Mouse (Mus musculus) limb, embryonic 12.5 days (tissue): ENCODE results near the gene Krtcap3. TPM values are rescaled to one million over a fixed set of nuclear protein-coding genes. Genes with fewer than 3 reads are reported as not detected.

Experiments used
- ATAC-seq: fragments of 200-750 bp; cut with Nextera tagmentation; 2 replicates; pipeline ENCODE4 v1.8.0; 2017; ENCODE audit warnings: low read depth, moderate TSS enrichment; ENCODE audit not compliant: insufficient number of reproducible peaks, insufficient read depth, low FRiP score, low TSS enrichment
- H3K27ac ChIP-seq: fragments of 300-500 bp; sonication (generic); 2 replicates; pipeline ENCODE4 v1.5.1; 2016; ENCODE audit warnings: mild to moderate bottlenecking, moderate library complexity
- H3K27me3 ChIP-seq: fragments of 300-500 bp; sonication (generic); 2 replicates; pipeline ENCODE4 v1.6.1; 2016; ENCODE audit warnings: mild to moderate bottlenecking, moderate library complexity
- H3K36me3 ChIP-seq: fragments of 300-500 bp; sonication (generic); 2 replicates; pipeline ENCODE4 v1.6.1; 2016; ENCODE audit warnings: mild to moderate bottlenecking, moderate library complexity
- H3K4me1 ChIP-seq: fragments of 300-500 bp; sonication (generic); replicated peaks from 2 replicates; pipeline ENCODE4 v1.6.1; 2016
- H3K4me2 ChIP-seq: fragments of 300-500 bp; sonication (generic); 2 replicates; pipeline ENCODE4 v1.6.1; 2016; ENCODE audit warnings: mild to moderate bottlenecking, moderate library complexity
- H3K4me3 ChIP-seq: fragments of 300-500 bp; sonication (generic); replicated peaks from 2 replicates; pipeline ENCODE4 v1.5.1; 2016; ENCODE audit warnings: mild to moderate bottlenecking
- H3K9ac ChIP-seq: fragments of 300-500 bp; sonication (generic); replicated peaks from 2 replicates; pipeline ENCODE4 v1.6.1; 2016; ENCODE audit warnings: mild to moderate bottlenecking, moderate library complexity
- H3K9me3 ChIP-seq: fragments of 300-500 bp; sonication (generic); 2 replicates; pipeline ENCODE4 v1.6.1; 2016; ENCODE audit warnings: mild to moderate bottlenecking, moderate library complexity
- WGBS: fragments of 180-500 bp; shearing (Covaris S2); methylation state at CpG from one replicate; pipeline ENCODE4 v1.1.7; 2016; 5-methylcytosine and 5-hydroxymethylcytosine counted together
- polyA plus RNA-seq: library from polyadenylated mRNA; unstranded; fragments of >200 nt; fragmentation: Nextera tagmentation; extraction: Ambion mirVana; gene quantifications from 2 replicates; pipeline ENCODE4 v1.2.1, GENCODE M21; 2016

Krtcap3 gene
- polyA plus RNA-seq, 1 experiment from 2014 or later, result 24.4 TPM

DNA sequence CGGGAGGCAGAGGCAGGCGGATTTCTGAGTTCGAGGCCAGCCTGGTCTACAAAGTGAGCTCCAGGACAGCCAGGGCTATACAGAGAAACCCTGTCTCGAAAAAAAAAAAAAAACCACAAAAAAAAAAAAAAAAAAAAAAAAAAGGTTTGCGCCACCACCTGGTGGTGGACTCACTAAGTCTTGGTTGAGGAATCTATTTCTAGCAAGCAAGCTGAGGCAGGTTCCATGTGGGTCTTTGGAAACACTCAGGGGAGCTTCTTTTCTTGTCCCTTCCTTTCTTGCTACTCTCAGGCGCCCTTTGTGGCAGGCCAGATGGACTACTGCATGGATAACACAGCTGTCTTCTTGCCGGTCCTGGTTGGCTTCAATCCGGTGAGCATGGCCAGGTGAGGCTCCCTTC lies 50.4 kb downstream of the Krtcap3 start:
- H3K27me3 ChIP-seq, result peaks cover 9% of the 10 kb centered on the region
- no peak for ATAC-seq
- H3K9ac ChIP-seq, result no peak overlapping the region
- no peak overlapping the region for H3K4me3 ChIP-seq
- no peaks in the 10 kb centered on the region for H3K36me3 ChIP-seq
- H3K4me1 ChIP-seq, result no peaks in the 10 kb centered on the region
- 71% methylated on average over 8 of the region's 8 CpGs for WGBS
- H3K9me3 ChIP-seq, result peaks cover 2% of the 10 kb centered on the region; the same call in 1 of the 2 replicates
- no peak overlapping the region for H3K27ac ChIP-seq
- H3K4me2 ChIP-seq, result no peak overlapping the region

Other genes with a start within 250 kb of the Krtcap3 start
- gene Atraid, start 203.4 kb upstream of the Krtcap3 start, polyA plus RNA-seq, result 105 and 107 TPM in 2 replicates
- gene Slc5a6, start 202.8 kb upstream of the Krtcap3 start, polyA plus RNA-seq, result 11.0 and 12.5 TPM in 2 replicates
- 48.0 and 50.9 TPM in 2 replicates for gene Cad, start 196.9 kb upstream of the Krtcap3 start, polyA plus RNA-seq
- not detected in 2 replicates for gene Dnajc5g, start 145.4 kb upstream of the Krtcap3 start, polyA plus RNA-seq
- gene Slc30a3, start 143.5 kb upstream of the Krtcap3 start, polyA plus RNA-seq, result 0.13 and 0.21 TPM in 2 replicates
- gene Trim54, start 135.0 kb upstream of the Krtcap3 start, polyA plus RNA-seq, result 2.1 and 3.6 TPM in 2 replicates
- gene Ucn, start 112.9 kb upstream of the Krtcap3 start, polyA plus RNA-seq, result not detected in 2 replicates
- 59.4 and 63.0 TPM in 2 replicates for gene Mpv17, start 97.4 kb upstream of the Krtcap3 start, polyA plus RNA-seq
- gene Gm29609, start 71.8 kb upstream of the Krtcap3 start, polyA plus RNA-seq, result 0.80 and 1.5 TPM in 2 replicates
- gene Gtf3c2, start 71.5 kb upstream of the Krtcap3 start, polyA plus RNA-seq, result 101 and 108 TPM in 2 replicates
- gene Snx17, start 58.5 kb upstream of the Krtcap3 start, polyA plus RNA-seq, result 149 and 153 TPM in 2 replicates
- 69.3 and 76.1 TPM in 2 replicates for gene Eif2b4, start 58.3 kb upstream of the Krtcap3 start, polyA plus RNA-seq
- gene Zfp513, start 49.4 kb upstream of the Krtcap3 start, polyA plus RNA-seq, result 16.7 and 19.3 TPM in 2 replicates
- 146 and 153 TPM in 2 replicates for gene Ppm1g, start 31.0 kb upstream of the Krtcap3 start, polyA plus RNA-seq
- gene Nrbp1, start 10.8 kb upstream of the Krtcap3 start, polyA plus RNA-seq, result 128 and 138 TPM in 2 replicates
- 0.84 TPM in 1 of 2 replicates, not detected in the other for gene Gm9970, start 10.5 kb upstream of the Krtcap3 start, polyA plus RNA-seq
- 55.3 and 55.4 TPM in 2 replicates for gene Ift172, start 39.4 kb downstream of the Krtcap3 start, polyA plus RNA-seq
- 86.3 and 87.3 TPM in 2 replicates for gene Fndc4, start 44.4 kb downstream of the Krtcap3 start, polyA plus RNA-seq
- gene Gckr, start 45.8 kb downstream of the Krtcap3 start, polyA plus RNA-seq, result 0.45 and 0.74 TPM in 2 replicates
- gene Zfp512, start 200.7 kb downstream of the Krtcap3 start, polyA plus RNA-seq, result 73.0 and 74.4 TPM in 2 replicates
- gene 4930548H24Rik, start 234.0 kb downstream of the Krtcap3 start, polyA plus RNA-seq, result not detected in 2 replicates
- 81.5 and 81.7 TPM in 2 replicates for gene Gpn1, start 243.1 kb downstream of the Krtcap3 start, polyA plus RNA-seq